Mouse (Mus musculus): Measurements from ENCODE around the gene Npff.

GRCm38 (mm10) chr15:102555581-102555980, 30.8 kb upstream of the Npff start:
- no peak for TF ChIP-seq CTCF (conservative IDR thresholded peaks at IDR 0.05; ENCODE audit: low read length)
- no peak for TF ChIP-seq POU5F1 (IDR thresholded peaks at IDR 0.05; ENCODE audit: borderline replicate concordance, low read length)
- TF ChIP-seq NANOG (IDR thresholded peaks at IDR 0.05; ENCODE audit: borderline replicate concordance, low read length): no peak
